Mouse (Mus musculus): ENCODE measurements around the gene Rgl1.

- TF ChIP-seq CTCF (IDR thresholded peaks at IDR 0.05; ENCODE audit: extremely low read depth, insufficient read depth, low read length) (no peak), POLR2A (IDR thresholded peaks at IDR 0.05; ENCODE audit: extremely low read depth, insufficient read depth, low read length) (no peak)
Observed at GRCm38 (mm10) chr1:152604147-152604546, 162.0 kb downstream of the Rgl1 start.
